Mouse (Mus musculus) layer of hippocampus, postnatal 14 days (tissue): ENCODE measurements around the gene Hemk1. TPM values are rescaled to one million over a fixed set of nuclear protein-coding genes. Genes with fewer than 3 reads are reported as not detected.

Source experiments
- DNase-seq, 2 experiments: peaks; one replicate each; pipeline ENCODE4 v3.0.0; 2021 to 2022; ENCODE audit warnings: low spot score in 2 of 2, mixed read lengths in 1 of 2
- total RNA-seq, 2 experiments: library from RNA; stranded (reverse); gene quantifications; 2 replicates each; pipeline ENCODE4 v1.2.3; 2021

Hemk1 gene
- total RNA-seq, 2 experiments from 2014 or later = 16.1 to 18.5 TPM

GRCm38 (mm10) chr9:107344027-107344426 is 5.9 kb upstream of the Hemk1 start:
- no peak for DNase-seq

GRCm38 (mm10) chr9:107343146-107343943 is 5.2 kb upstream of the Hemk1 start:
- DNase-seq = no peak

- DNase-seq = no peak
These were observed 4.1 kb upstream of the Hemk1 start for GRCm38 (mm10) chr9:107342201-107342709.

- DNase-seq = no peak
These were observed 2.9 kb upstream of the Hemk1 start for GRCm38 (mm10) chr9:107340911-107341645.

GRCm38 (mm10) chr9:107340267-107340859 is 2.2 kb upstream of the Hemk1 start, which contains the start of gene 6430571L13Rik:
Gene 6430571L13Rik, plus strand, starts transcription at chr9:107340602.
- DNase-seq = peak; percentile 91 to 94

GRCm38 (mm10) chr9:107336386-107336785 is 1.8 kb downstream of the Hemk1 start:
- DNase-seq = no peak

GRCm38 (mm10) chr9:107335909-107336308 is 2.2 kb downstream of the Hemk1 start:
- peak; percentile 47 to 54 for DNase-seq

- no peak for DNase-seq
These were observed 3.1 kb downstream of the Hemk1 start for GRCm38 (mm10) chr9:107335046-107335445.

- no peak for DNase-seq
These were observed 3.8 kb downstream of the Hemk1 start for GRCm38 (mm10) chr9:107334356-107334755.

- no peak for DNase-seq
These were observed 4.5 kb downstream of the Hemk1 start for GRCm38 (mm10) chr9:107333686-107334085.

GRCm38 (mm10) chr9:107330791-107331190 is 7.4 kb downstream of the Hemk1 start:
- no peak for DNase-seq

- DNase-seq = no peak
These were observed 10.1 kb downstream of the Hemk1 start for GRCm38 (mm10) chr9:107327879-107328620.

- no peak for DNase-seq
These were observed 12.2 kb downstream of the Hemk1 start for GRCm38 (mm10) chr9:107325904-107326303.

GRCm38 (mm10) chr9:107324799-107325561 is 13.2 kb downstream of the Hemk1 start:
- DNase-seq = no peak

- peak; percentile 32 to 76 for DNase-seq
These were observed 14.6 kb downstream of the Hemk1 start for GRCm38 (mm10) chr9:107323558-107323957.

- DNase-seq = no peak
These were observed 15.6 kb downstream of the Hemk1 start for GRCm38 (mm10) chr9:107322461-107323050.

GRCm38 (mm10) chr9:107315791-107316190 is 22.4 kb downstream of the Hemk1 start:
- no peak for DNase-seq

GRCm38 (mm10) chr9:107313926-107314325 is 24.2 kb downstream of the Hemk1 start:
- no peak for DNase-seq

- no peak for DNase-seq
These were observed 25.2 kb downstream of the Hemk1 start for GRCm38 (mm10) chr9:107312811-107313584.
